Mouse (Mus musculus) layer of hippocampus, adult 11-12 months (tissue): ENCODE data around the gene Tgtp2.
"Not testable (repeated sequence)": the region's sequence is repeated elsewhere in the genome, so short reads cannot be mapped to it uniquely, and the experiment has no call there.

Source experiments
- DNase-seq: peaks from one replicate; pipeline ENCODE4 v3.0.0; 2022; ENCODE audit warnings: low spot score

Gene Tgtp2

GRCm38 (mm10) chr11:49084875-49085274, 20.9 kb upstream of the Tgtp2 start:
- DNase-seq = no peak

GRCm38 (mm10) chr11:49084385-49084784, 20.4 kb upstream of the Tgtp2 start:
- DNase-seq = no peak

GRCm38 (mm10) chr11:49083808-49084207, 19.8 kb upstream of the Tgtp2 start:
- DNase-seq = no peak

- no peak for DNase-seq
These were observed 19.1 kb upstream of the Tgtp2 start for GRCm38 (mm10) chr11:49083146-49083545.

GRCm38 (mm10) chr11:49081886-49082285, 17.9 kb upstream of the Tgtp2 start:
- no peak for DNase-seq

GRCm38 (mm10) chr11:49081356-49081755, 17.4 kb upstream of the Tgtp2 start:
- DNase-seq = no peak

GRCm38 (mm10) chr11:49080636-49081035, 16.6 kb upstream of the Tgtp2 start:
- DNase-seq = no peak

GRCm38 (mm10) chr11:49078719-49079118, 14.7 kb upstream of the Tgtp2 start:
- no peak for DNase-seq

- no peak for DNase-seq
These were observed 13.0 kb upstream of the Tgtp2 start for GRCm38 (mm10) chr11:49077012-49077411.

GRCm38 (mm10) chr11:49076001-49076757, 12.2 kb upstream of the Tgtp2 start, which contains the start of gene Ifi47:
Gene Ifi47 (plus strand): TSS chr11:49076587.
- not testable (repeated sequence) for DNase-seq

- DNase-seq = no peak
These were observed 4.4 kb upstream of the Tgtp2 start for GRCm38 (mm10) chr11:49068358-49068757.

- DNase-seq = not testable (repeated sequence)
These were observed 2.1 kb downstream of the Tgtp2 start for GRCm38 (mm10) chr11:49061865-49062264.

GRCm38 (mm10) chr11:49060061-49060460, 3.9 kb downstream of the Tgtp2 start:
- not testable (repeated sequence) for DNase-seq

GRCm38 (mm10) chr11:49051894-49052293, 12.1 kb downstream of the Tgtp2 start:
- DNase-seq = not testable (repeated sequence)

GRCm38 (mm10) chr11:49051093-49051891, 12.7 kb downstream of the Tgtp2 start, which contains the start of gene 9930111J21Rik2:
Gene 9930111J21Rik2 (minus strand): TSS chr11:49051242.
- DNase-seq = not testable (repeated sequence)

GRCm38 (mm10) chr11:49050064-49050463, 13.9 kb downstream of the Tgtp2 start:
- not testable (repeated sequence) for DNase-seq

GRCm38 (mm10) chr11:49012074-49012473, 51.9 kb downstream of the Tgtp2 start:
- DNase-seq = not testable (repeated sequence)
